Mouse (Mus musculus): ENCODE data around the gene Chit1. TPM values are rescaled to one million over a fixed set of nuclear protein-coding genes. Genes with fewer than 3 reads are reported as not detected.
A peak's percentile ranks its signal among the peaks of the same experiment; 100 is the strongest.

Gene Chit1
- total and polyA plus RNA-seq, 3 experiments: not detected

DNA sequence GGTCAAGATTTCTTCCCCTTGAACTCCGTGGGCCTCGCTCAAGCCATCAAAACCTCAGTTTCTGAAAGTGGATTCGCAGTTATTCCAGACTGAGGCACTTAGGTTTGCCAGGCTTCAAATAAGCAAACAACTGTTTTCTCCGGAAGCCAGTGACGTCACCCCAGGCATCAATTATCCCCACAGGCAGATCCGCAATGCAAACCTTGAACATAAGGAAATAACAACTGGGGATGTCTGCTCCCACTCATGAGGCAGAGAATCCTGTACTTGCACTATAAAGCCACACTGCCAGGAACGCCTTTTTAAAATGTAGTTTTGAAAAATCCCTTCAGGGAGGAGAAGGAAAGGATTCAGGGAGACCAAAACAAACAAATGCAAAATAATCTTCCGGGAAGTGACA is 4.4 kb downstream of the Chit1 start:
- no peak for TF ChIP-seq CTCF (IDR thresholded peaks at IDR 0.05; ENCODE audit: low read depth, low read length)
- TF ChIP-seq TAL1 (conservative IDR thresholded peaks at IDR 0.05; ENCODE audit: low read depth, low read length): no peak
- TF ChIP-seq GATA2 (IDR thresholded peaks at IDR 0.05; ENCODE audit: borderline replicate concordance, low read depth, low read length): no peak
- no peak for TF ChIP-seq GATA1 (IDR thresholded peaks at IDR 0.05; ENCODE audit: borderline replicate concordance, low read length)
- TF ChIP-seq POLR2AphosphoS5 (IDR thresholded peaks at IDR 0.05; ENCODE audit: insufficient replicate concordance, low read depth, low read length): no peak

DNA sequence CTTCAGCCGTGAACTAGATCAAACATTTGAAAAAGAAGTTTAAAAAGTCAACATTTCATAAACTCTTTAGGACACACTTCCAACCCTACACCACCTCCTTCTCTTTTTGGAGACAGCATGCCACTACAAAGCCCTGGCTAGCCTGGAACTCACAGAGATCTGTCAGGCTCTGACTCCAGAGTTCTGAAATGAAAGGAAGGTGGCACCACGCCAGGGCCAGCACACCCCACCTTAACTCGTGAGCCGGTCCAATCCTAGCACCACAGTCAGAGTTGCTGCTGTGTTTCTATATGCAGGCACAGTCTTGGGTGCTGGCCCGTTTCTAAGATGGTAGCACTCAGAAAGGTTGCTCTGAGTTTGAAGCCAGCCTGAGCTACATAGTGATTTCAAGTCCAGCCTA is 6.1 kb downstream of the Chit1 start:
- no peak for TF ChIP-seq CTCF (IDR thresholded peaks at IDR 0.05; ENCODE audit: low read depth, low read length)
- no peak for TF ChIP-seq TAL1 (conservative IDR thresholded peaks at IDR 0.05; ENCODE audit: low read depth, low read length)
- TF ChIP-seq GATA2 (IDR thresholded peaks at IDR 0.05; ENCODE audit: borderline replicate concordance, low read depth, low read length): no peak
- TF ChIP-seq POLR2AphosphoS5 (IDR thresholded peaks at IDR 0.05; ENCODE audit: insufficient replicate concordance, low read depth, low read length): no peak
- TF ChIP-seq GATA1 (IDR thresholded peaks at IDR 0.05; ENCODE audit: borderline replicate concordance, low read length): no peak
- Histone ChIP-seq H3K9me3 (replicated peaks) (no peaks in the 10 kb centered on the region), H3K4me3 (ENCODE audit: low read depth, low read length) (no peak overlapping the region), H3K4me1 (ENCODE audit: insufficient read depth, low read depth, low read length) (no peaks in the 10 kb centered on the region), H3K27me3 (ENCODE audit: insufficient read depth, low read length) (peaks cover 41% of the 10 kb centered on the region), H3K36me3 (replicated peaks) (no peaks in the 10 kb centered on the region)
- DNase-seq (ENCODE audit: low spot score): no peak
- ATAC-seq (ENCODE audit: extremely low read depth, insufficient number of reproducible peaks, low FRiP score, poor library complexity, severe bottlenecking): no peak

More for the DNA sequence above, 4.4 kb downstream of the Chit1 start:
- H3K4me3 ChIP-seq (ENCODE audit: low read depth, low read length): no peak overlapping the region
- DNase-seq (ENCODE audit: low spot score): no peak
- ATAC-seq (ENCODE audit: extremely low read depth, insufficient number of reproducible peaks, low FRiP score, poor library complexity, severe bottlenecking): no peak
- peaks cover 39% of the 10 kb centered on the region for H3K27me3 ChIP-seq (ENCODE audit: insufficient read depth, low read length)
- no peaks in the 10 kb centered on the region for H3K4me1 ChIP-seq (ENCODE audit: insufficient read depth, low read depth, low read length)
- no peaks in the 10 kb centered on the region for H3K9me3 ChIP-seq (replicated peaks)
- no peaks in the 10 kb centered on the region for H3K36me3 ChIP-seq (replicated peaks)

DNA sequence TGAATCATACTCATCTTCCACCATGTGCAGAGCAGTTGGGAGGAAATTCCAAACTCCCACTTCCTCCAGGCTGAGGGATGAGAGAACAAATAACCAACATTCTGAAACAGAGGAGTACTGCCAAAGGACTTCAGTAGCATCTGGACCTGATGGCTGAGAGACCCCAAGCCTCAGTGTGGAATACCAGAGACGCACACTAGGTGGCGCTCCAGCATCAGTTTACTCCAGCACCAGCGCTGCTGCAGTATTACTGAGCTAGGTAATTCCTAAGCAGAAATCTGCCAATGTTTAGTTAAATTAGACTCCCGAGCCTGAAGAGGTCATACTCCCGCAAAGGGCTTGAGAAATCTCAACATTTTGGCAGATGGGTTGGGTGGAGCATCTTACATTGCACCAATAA is 9.1 kb downstream of the Chit1 start:
- ATAC-seq (ENCODE audit: extremely low read depth, insufficient number of reproducible peaks, low FRiP score, poor library complexity, severe bottlenecking): peak; percentile 28; the same call in 1 of the 2 replicates
- H3K4me1 ChIP-seq (ENCODE audit: insufficient read depth, low read depth, low read length): no peaks in the 10 kb centered on the region
- TF ChIP-seq GATA2 (IDR thresholded peaks at IDR 0.05; ENCODE audit: borderline replicate concordance, low read depth, low read length): no peak
- no peak for TF ChIP-seq GATA1 (IDR thresholded peaks at IDR 0.05; ENCODE audit: borderline replicate concordance, low read length)
- no peak for TF ChIP-seq TAL1 (conservative IDR thresholded peaks at IDR 0.05; ENCODE audit: low read depth, low read length)
- no peak for TF ChIP-seq POLR2AphosphoS5 (IDR thresholded peaks at IDR 0.05; ENCODE audit: insufficient replicate concordance, low read depth, low read length)
- TF ChIP-seq CTCF (IDR thresholded peaks at IDR 0.05; ENCODE audit: low read depth, low read length): peak; percentile 91
- H3K4me3 ChIP-seq (ENCODE audit: low read depth, low read length): no peak overlapping the region
- DNase-seq (ENCODE audit: low spot score): peak; percentile 49
- no peaks in the 10 kb centered on the region for H3K36me3 ChIP-seq (replicated peaks)
- no peaks in the 10 kb centered on the region for H3K9me3 ChIP-seq (replicated peaks)
- H3K27me3 ChIP-seq (ENCODE audit: insufficient read depth, low read length): peaks cover 21% of the 10 kb centered on the region

DNA sequence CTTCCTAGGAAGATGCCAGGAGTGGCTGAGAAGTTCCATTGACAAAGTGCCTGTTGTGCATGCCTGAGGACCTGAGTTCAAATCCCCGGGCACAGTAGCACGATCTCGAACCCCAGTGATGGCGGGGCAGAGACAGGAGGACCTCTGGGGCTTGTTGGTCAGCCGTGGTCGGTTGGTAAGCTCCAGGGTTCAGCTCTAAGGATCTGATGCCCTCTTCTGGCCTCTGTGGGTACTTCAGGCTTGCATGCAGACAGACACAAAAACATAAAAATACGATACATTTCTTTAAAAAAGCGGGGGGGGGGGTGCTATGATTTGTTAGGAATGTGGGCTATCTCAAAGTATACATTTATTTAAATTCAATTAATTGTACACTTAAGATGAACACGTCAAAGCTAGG is 11.2 kb downstream of the Chit1 start:
- no peaks in the 10 kb centered on the region for H3K4me1 ChIP-seq (ENCODE audit: insufficient read depth, low read depth, low read length)
- H3K27me3 ChIP-seq (ENCODE audit: insufficient read depth, low read length): peaks cover 5% of the 10 kb centered on the region; the same call in 1 of the 2 replicates
- ATAC-seq (ENCODE audit: extremely low read depth, insufficient number of reproducible peaks, low FRiP score, poor library complexity, severe bottlenecking): no peak
- H3K4me3 ChIP-seq (ENCODE audit: low read depth, low read length): no peak overlapping the region
- no peak for DNase-seq (ENCODE audit: low spot score)
- no peaks in the 10 kb centered on the region for H3K9me3 ChIP-seq (replicated peaks)
- TF ChIP-seq CTCF (IDR thresholded peaks at IDR 0.05; ENCODE audit: low read depth, low read length) (no peak), POLR2AphosphoS5 (IDR thresholded peaks at IDR 0.05; ENCODE audit: insufficient replicate concordance, low read depth, low read length) (no peak), GATA1 (IDR thresholded peaks at IDR 0.05; ENCODE audit: borderline replicate concordance, low read length) (no peak), GATA2 (IDR thresholded peaks at IDR 0.05; ENCODE audit: borderline replicate concordance, low read depth, low read length) (no peak), TAL1 (conservative IDR thresholded peaks at IDR 0.05; ENCODE audit: low read depth, low read length) (no peak)
- no peaks in the 10 kb centered on the region for H3K36me3 ChIP-seq (replicated peaks)

DNA sequence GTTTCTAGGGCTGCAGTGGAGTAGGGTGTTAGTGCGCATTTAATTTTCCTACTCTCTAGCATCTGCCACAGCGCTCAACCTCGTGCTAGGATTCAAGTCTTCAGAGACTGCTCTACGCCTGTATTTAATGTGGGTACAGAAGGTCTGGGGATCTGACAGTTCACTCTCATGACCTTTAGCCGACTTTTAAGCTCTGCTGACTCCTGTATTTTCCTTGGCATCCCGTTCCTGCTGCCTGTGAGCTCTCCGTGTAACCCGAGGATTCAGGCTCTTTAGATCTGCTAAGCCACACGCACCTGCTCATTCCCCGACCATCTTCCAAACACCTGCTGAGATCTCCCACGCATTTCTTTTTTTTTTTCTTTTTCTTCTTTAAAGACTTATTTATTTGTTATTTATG is 22.3 kb downstream of the Chit1 start:
- DNase-seq (ENCODE audit: low spot score): no peak
- ATAC-seq (ENCODE audit: extremely low read depth, insufficient number of reproducible peaks, low FRiP score, poor library complexity, severe bottlenecking): no peak
- no peaks in the 10 kb centered on the region for H3K4me1 ChIP-seq (ENCODE audit: insufficient read depth, low read depth, low read length)
- H3K27me3 ChIP-seq (ENCODE audit: insufficient read depth, low read length): peaks cover 15% of the 10 kb centered on the region
- no peaks in the 10 kb centered on the region for H3K36me3 ChIP-seq (replicated peaks)
- no peaks in the 10 kb centered on the region for H3K9me3 ChIP-seq (replicated peaks)
- no peak for TF ChIP-seq GATA1 (IDR thresholded peaks at IDR 0.05; ENCODE audit: borderline replicate concordance, low read length)
- no peak for TF ChIP-seq CTCF (IDR thresholded peaks at IDR 0.05; ENCODE audit: low read depth, low read length)
- TF ChIP-seq GATA2 (IDR thresholded peaks at IDR 0.05; ENCODE audit: borderline replicate concordance, low read depth, low read length): no peak
- TF ChIP-seq TAL1 (conservative IDR thresholded peaks at IDR 0.05; ENCODE audit: low read depth, low read length): no peak
- TF ChIP-seq POLR2AphosphoS5 (IDR thresholded peaks at IDR 0.05; ENCODE audit: insufficient replicate concordance, low read depth, low read length): no peak
- no peak overlapping the region for H3K4me3 ChIP-seq (ENCODE audit: low read depth, low read length)

DNA sequence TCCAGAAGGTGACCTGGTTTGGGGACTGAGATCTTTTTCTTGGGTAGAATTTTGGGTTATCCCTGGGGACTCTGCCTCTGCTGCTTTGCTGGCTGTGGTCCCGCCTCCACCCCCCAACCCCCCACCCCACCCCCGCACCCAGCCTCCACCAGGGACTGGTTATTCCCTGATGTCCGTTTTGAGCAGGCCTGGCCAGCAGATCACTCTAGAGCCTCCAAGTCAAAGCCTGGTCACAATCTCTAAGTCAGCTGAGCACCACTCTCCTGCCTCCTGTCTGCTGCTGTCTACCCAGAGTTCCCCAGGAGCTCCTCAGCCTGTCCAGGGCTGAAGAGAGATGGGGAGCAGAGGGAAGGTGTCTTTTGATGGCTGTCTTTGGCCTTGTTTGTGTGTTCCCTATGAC is 25.3 kb downstream of the Chit1 start:
- Histone ChIP-seq H3K9me3 (replicated peaks) (no peaks in the 10 kb centered on the region), H3K27me3 (ENCODE audit: insufficient read depth, low read length) (peaks cover 23% of the 10 kb centered on the region), H3K4me1 (ENCODE audit: insufficient read depth, low read depth, low read length) (no peaks in the 10 kb centered on the region), H3K36me3 (replicated peaks) (no peaks in the 10 kb centered on the region), H3K4me3 (ENCODE audit: low read depth, low read length) (no peak overlapping the region)
- DNase-seq (ENCODE audit: low spot score) (no peak), ATAC-seq (ENCODE audit: extremely low read depth, insufficient number of reproducible peaks, low FRiP score, poor library complexity, severe bottlenecking) (no peak)
- TF ChIP-seq CTCF (IDR thresholded peaks at IDR 0.05; ENCODE audit: low read depth, low read length): no peak
- TF ChIP-seq GATA1 (IDR thresholded peaks at IDR 0.05; ENCODE audit: borderline replicate concordance, low read length): no peak
- TF ChIP-seq TAL1 (conservative IDR thresholded peaks at IDR 0.05; ENCODE audit: low read depth, low read length): no peak
- TF ChIP-seq POLR2AphosphoS5 (IDR thresholded peaks at IDR 0.05; ENCODE audit: insufficient replicate concordance, low read depth, low read length): no peak
- TF ChIP-seq GATA2 (IDR thresholded peaks at IDR 0.05; ENCODE audit: borderline replicate concordance, low read depth, low read length): no peak

All from G1E (cell line).